Mouse (Mus musculus) heart, embryonic 11.5 days (tissue): ENCODE measurements around the gene Pir. TPM values are rescaled to one million over a fixed set of nuclear protein-coding genes. Genes with fewer than 3 reads are reported as not detected.

ENCODE experiments used
- ATAC-seq: fragments of 200-750 bp; cut with Nextera tagmentation; replicated peaks from 2 replicates; pipeline ENCODE4 v1.8.0; 2017; ENCODE audit warnings: moderate library complexity; ENCODE audit not compliant: insufficient number of reproducible peaks, low FRiP score, low TSS enrichment
- H3K27ac ChIP-seq: fragments of 300-500 bp; sonication (generic); 2 replicates; pipeline ENCODE4 v1.5.1; 2014; ENCODE audit warnings: mild to moderate bottlenecking, low read depth, low read length
- H3K27me3 ChIP-seq: fragments of 300-500 bp; sonication (generic); 2 replicates; pipeline ENCODE4 v1.6.1; 2014; ENCODE audit warnings: mild to moderate bottlenecking, low read length, mixed read lengths; ENCODE audit not compliant: control insufficient read depth, insufficient read depth
- H3K36me3 ChIP-seq: fragments of 300-500 bp; sonication (generic); 2 replicates; pipeline ENCODE4 v1.6.1; 2014; ENCODE audit warnings: mild to moderate bottlenecking, low read length, moderate library complexity, mixed read lengths; ENCODE audit not compliant: control insufficient read depth, insufficient read depth
- H3K4me1 ChIP-seq: fragments of 300-500 bp; sonication (generic); 2 replicates; pipeline ENCODE4 v1.6.1; 2014; ENCODE audit warnings: low read length; ENCODE audit not compliant: control insufficient read depth, insufficient read depth
- H3K4me2 ChIP-seq: fragments of 300-500 bp; sonication (generic); 2 replicates; pipeline ENCODE4 v1.6.1; 2014; ENCODE audit warnings: mild to moderate bottlenecking, moderate library complexity
- H3K4me3 ChIP-seq: fragments of 300-500 bp; sonication (generic); 2 replicates; pipeline ENCODE4 v1.5.1; 2014; ENCODE audit warnings: low read depth, low read length
- H3K9ac ChIP-seq: fragments of 300-500 bp; sonication (generic); 2 replicates; pipeline ENCODE4 v1.6.1; 2014; ENCODE audit warnings: mild to moderate bottlenecking, low read depth, low read length, moderate library complexity
- H3K9me3 ChIP-seq: fragments of 300-500 bp; sonication (generic); replicated peaks from 2 replicates; pipeline ENCODE4 v1.6.1; 2016; ENCODE audit warnings: low read length; ENCODE audit not compliant: control insufficient read depth
- WGBS: fragments of 180-500 bp; shearing (Covaris S2); extraction: QIAGEN DNeasy Blood & Tissue Kit; methylation state at CpG from one replicate; pipeline ENCODE4 v1.1.7; 2014; ENCODE audit not compliant: insufficient replicate concordance; 5-methylcytosine and 5-hydroxymethylcytosine counted together
- polyA plus RNA-seq: library from polyadenylated mRNA; unstranded; fragments of >200 nt; fragmentation: Nextera tagmentation; extraction: Ambion mirVana; gene quantifications from 2 replicates; pipeline ENCODE4 v1.2.1, GENCODE M21; 2014

Pir gene
- polyA plus RNA-seq, 1 experiment from 2014 or later, result 10.5 TPM

- Histone ChIP-seq H3K9ac (no peak overlapping the region), H3K9me3 (no peaks in the 10 kb centered on the region), H3K36me3 (no peaks in the 10 kb centered on the region), H3K27me3 (no peaks in the 10 kb centered on the region), H3K4me1 (no peaks in the 10 kb centered on the region), H3K4me3 (no peak overlapping the region), H3K27ac (no peak overlapping the region), H3K4me2 (no peak overlapping the region)
- WGBS, result 78% methylated on average over 4 of the region's 4 CpGs
- ATAC-seq, result no peak
Measured at GRCm38 (mm10) chrX:164318554-164318953, 49.4 kb downstream of the Pir start.

DNA sequence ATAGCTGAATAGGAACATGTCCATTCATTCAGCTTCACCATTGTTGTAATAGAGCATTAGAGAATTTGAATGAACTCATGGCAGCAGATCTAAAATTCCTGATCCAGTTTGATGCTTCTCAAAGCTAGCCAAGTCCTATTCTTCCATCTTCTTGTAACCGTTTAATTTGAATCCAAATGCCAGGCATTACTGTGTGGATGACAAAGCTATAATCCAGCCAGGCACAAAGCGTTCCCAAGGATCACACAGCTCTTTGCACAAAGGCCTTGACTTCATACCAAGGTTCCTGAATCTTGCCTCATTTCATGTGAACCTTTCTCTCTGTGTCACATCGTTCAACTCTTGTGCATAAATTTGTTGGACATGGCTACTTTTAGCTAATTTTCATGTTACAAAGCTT lies 50.9 kb downstream of the Pir start:
- H3K27me3 ChIP-seq, result no peaks in the 10 kb centered on the region
- no peaks in the 10 kb centered on the region for H3K36me3 ChIP-seq
- no peak overlapping the region for H3K9ac ChIP-seq
- 84% methylated on average over 3 of the region's 3 CpGs for WGBS
- no peaks in the 10 kb centered on the region for H3K4me1 ChIP-seq
- H3K4me2 ChIP-seq, result no peak overlapping the region
- no peak overlapping the region for H3K27ac ChIP-seq
- no peak overlapping the region for H3K4me3 ChIP-seq
- no peak for ATAC-seq
- no peaks in the 10 kb centered on the region for H3K9me3 ChIP-seq

- Histone ChIP-seq H3K9ac (no peak overlapping the region), H3K4me1 (no peaks in the 10 kb centered on the region), H3K9me3 (no peaks in the 10 kb centered on the region), H3K27me3 (no peaks in the 10 kb centered on the region), H3K36me3 (no peaks in the 10 kb centered on the region), H3K4me2 (no peak overlapping the region), H3K4me3 (no peak overlapping the region), H3K27ac (no peak overlapping the region)
- no peak for ATAC-seq
- WGBS, result 69% methylated on average over 5 of the region's 5 CpGs
Measured at GRCm38 (mm10) chrX:164322492-164322891, 53.3 kb downstream of the Pir start.

- no peak overlapping the region for H3K27ac ChIP-seq
- 63% methylated on average over 4 of the region's 4 CpGs for WGBS
- ATAC-seq, result no peak
Measured at GRCm38 (mm10) chrX:164323391-164323913, 54.3 kb downstream of the Pir start.

DNA sequence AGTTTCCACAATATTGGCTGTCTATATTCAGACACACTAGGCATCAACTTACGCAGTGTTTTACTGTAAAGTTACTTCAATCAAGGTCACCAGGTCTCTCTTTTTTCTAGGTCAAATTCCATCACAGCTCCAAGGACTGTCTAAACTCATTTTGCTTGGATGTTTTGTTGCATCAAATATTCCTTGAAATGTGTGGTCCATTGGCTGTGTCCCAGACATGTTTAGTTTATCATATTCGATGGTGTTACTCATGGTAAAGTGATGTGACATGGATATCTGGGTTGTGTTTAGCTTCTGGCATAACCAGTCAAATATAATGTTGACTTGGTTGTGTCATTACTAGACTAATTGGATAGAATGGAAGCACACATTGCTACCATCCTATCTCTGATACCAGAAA lies 61.2 kb downstream of the Pir start:
- no peak overlapping the region for H3K27ac ChIP-seq
- H3K4me3 ChIP-seq, result no peak overlapping the region
- 90% methylated on average over 2 of the region's 2 CpGs for WGBS
- H3K36me3 ChIP-seq, result no peaks in the 10 kb centered on the region
- H3K27me3 ChIP-seq, result no peaks in the 10 kb centered on the region
- H3K9me3 ChIP-seq, result no peaks in the 10 kb centered on the region
- H3K4me1 ChIP-seq, result no peaks in the 10 kb centered on the region
- no peak overlapping the region for H3K9ac ChIP-seq
- ATAC-seq, result no peak
- no peak overlapping the region for H3K4me2 ChIP-seq

More at GRCm38 (mm10) chrX:164323391-164323913, 54.3 kb downstream of the Pir start:
- no peak overlapping the region for H3K4me2 ChIP-seq
- H3K9me3 ChIP-seq, result no peaks in the 10 kb centered on the region
- H3K36me3 ChIP-seq, result no peaks in the 10 kb centered on the region
- H3K4me1 ChIP-seq, result no peaks in the 10 kb centered on the region
- no peak overlapping the region for H3K4me3 ChIP-seq
- no peaks in the 10 kb centered on the region for H3K27me3 ChIP-seq
- H3K9ac ChIP-seq, result no peak overlapping the region

DNA sequence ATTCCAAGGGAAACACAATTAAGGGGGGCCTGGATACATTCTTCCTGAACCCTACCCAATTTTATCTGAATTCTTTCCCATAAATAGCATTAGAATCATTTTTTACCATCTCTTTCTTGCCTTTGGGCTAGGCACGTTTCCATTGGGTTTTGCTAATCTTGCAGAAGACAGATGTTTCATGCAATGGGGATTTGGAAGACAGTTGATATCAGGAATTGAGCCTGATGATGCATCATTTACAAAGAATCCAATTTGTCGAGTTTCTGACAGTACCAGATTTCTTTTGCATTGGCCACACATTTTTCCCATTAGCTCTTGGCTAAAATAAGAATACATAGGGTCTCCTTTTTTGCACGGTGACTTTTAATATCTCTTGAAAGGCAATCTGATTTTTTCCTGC lies 61.6 kb downstream of the Pir start:
- H3K4me2 ChIP-seq, result no peak overlapping the region
- H3K27ac ChIP-seq, result no peak overlapping the region
- 61% methylated on average over 3 of the region's 3 CpGs for WGBS
- no peak for ATAC-seq
- H3K36me3 ChIP-seq, result no peaks in the 10 kb centered on the region
- H3K9me3 ChIP-seq, result no peaks in the 10 kb centered on the region
- H3K4me3 ChIP-seq, result no peak overlapping the region
- H3K4me1 ChIP-seq, result no peaks in the 10 kb centered on the region
- H3K9ac ChIP-seq, result no peak overlapping the region
- H3K27me3 ChIP-seq, result no peaks in the 10 kb centered on the region

DNA sequence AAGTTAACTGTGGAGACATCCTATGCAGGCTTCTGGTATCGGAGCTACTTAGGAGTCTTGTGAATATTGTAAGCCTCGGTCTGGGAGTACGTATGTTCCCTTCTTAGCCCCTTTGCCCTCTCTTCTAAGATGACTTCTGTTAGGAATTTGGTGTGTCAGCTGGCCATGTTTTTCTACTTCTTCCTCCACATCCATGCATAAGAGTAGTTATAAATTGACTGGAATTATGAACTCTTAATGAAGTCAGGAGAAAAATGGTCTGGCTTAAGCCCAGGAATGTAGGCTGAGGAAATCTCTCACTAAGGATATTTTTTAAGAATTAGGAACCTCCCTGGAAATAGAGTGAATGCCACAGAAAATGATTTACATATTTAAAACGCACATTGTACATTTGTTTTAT lies 69.4 kb downstream of the Pir start:
- Histone ChIP-seq H3K9ac (no peak overlapping the region), H3K4me2 (no peak overlapping the region), H3K4me1 (no peaks in the 10 kb centered on the region), H3K27ac (no peak overlapping the region), H3K27me3 (no peaks in the 10 kb centered on the region), H3K4me3 (no peak overlapping the region), H3K9me3 (no peaks in the 10 kb centered on the region), H3K36me3 (no peaks in the 10 kb centered on the region)
- 86% methylated on average over 4 of the region's 4 CpGs for WGBS
- no peak for ATAC-seq

DNA sequence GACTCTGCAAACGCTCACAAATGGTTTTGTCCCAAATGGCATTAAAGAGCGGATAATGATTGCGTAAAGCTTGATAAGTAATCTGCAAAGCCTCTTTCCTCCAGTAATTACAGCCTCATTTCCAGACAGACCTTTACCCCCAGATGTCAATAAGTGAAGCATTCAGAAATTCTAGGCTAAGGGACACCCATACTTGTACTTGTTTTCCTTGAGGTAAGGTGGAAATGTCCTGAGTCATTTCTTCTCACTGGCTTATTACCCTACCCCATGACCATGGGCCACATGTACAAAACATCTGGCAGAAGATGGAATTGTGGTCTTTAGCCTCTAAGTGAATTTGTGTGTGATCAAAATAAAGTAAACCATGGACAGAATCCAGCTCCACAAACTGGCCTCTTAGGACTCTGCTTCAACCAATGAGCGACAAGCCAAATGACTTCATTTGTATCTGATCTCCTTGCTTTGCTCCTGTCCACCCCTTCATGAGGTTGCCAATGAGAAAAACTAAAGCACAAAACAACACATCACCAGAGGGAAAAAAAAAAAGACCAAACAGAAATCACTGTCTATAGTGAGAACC lies 76.3 kb downstream of the Pir start:
- no peaks in the 10 kb centered on the region for H3K9me3 ChIP-seq
- no peak overlapping the region for H3K27ac ChIP-seq
- no peaks in the 10 kb centered on the region for H3K36me3 ChIP-seq
- H3K4me2 ChIP-seq, result no peak overlapping the region
- no peaks in the 10 kb centered on the region for H3K27me3 ChIP-seq
- no peak overlapping the region for H3K4me3 ChIP-seq
- no peak overlapping the region for H3K9ac ChIP-seq
- WGBS, result 79% methylated on average over 4 of the region's 4 CpGs
- no peak for ATAC-seq
- no peaks in the 10 kb centered on the region for H3K4me1 ChIP-seq

GRCm38 (mm10) chrX:164348937-164349336 lies 79.8 kb downstream of the Pir start:
- no peaks in the 10 kb centered on the region for H3K36me3 ChIP-seq
- H3K4me3 ChIP-seq, result no peak overlapping the region
- H3K4me2 ChIP-seq, result no peak overlapping the region
- 64% methylated on average over 3 of the region's 3 CpGs for WGBS
- ATAC-seq, result no peak
- no peak overlapping the region for H3K9ac ChIP-seq
- H3K9me3 ChIP-seq, result no peaks in the 10 kb centered on the region
- H3K27me3 ChIP-seq, result no peaks in the 10 kb centered on the region
- no peaks in the 10 kb centered on the region for H3K4me1 ChIP-seq
- H3K27ac ChIP-seq, result no peak overlapping the region
